Mouse (Mus musculus) heart, adult 2 months (tissue): ENCODE results near the gene Defb5.

ENCODE experiments used
- CTCF ChIP-seq: fragments of 200-600 bp; IDR thresholded peaks from 2 replicates; pipeline ENCODE4 v1.8.1; 2022; ENCODE audit warnings: antibody characterized with exemption, mild to moderate bottlenecking, moderate library complexity
- EP300 ChIP-seq: fragments of 200-500 bp; IDR thresholded peaks from 2 replicates; pipeline ENCODE4 v1.6.1; 2011; ENCODE audit warnings: low read depth, low read length, control low read depth; ENCODE audit not compliant: insufficient read depth
- POLR2A ChIP-seq: fragments of 200-500 bp; IDR thresholded peaks from 2 replicates; pipeline ENCODE4 v1.6.1; 2011; ENCODE audit warnings: mild to moderate bottlenecking, low read depth, low read length, control low read depth; ENCODE audit not compliant: insufficient read depth

GRCm38 (mm10) chr8:19239616-19240015 is 7.8 kb upstream of the Defb5 start, which contains the start of gene Defb46:
- no peak for TF ChIP-seq CTCF
- no peak for TF ChIP-seq POLR2A
- no peak for TF ChIP-seq EP300
